Mouse (Mus musculus) spleen, adult 10 weeks (tissue): ENCODE results near the gene Slc45a3. TPM values are rescaled to one million over a fixed set of nuclear protein-coding genes. Genes with fewer than 3 reads are reported as not detected.

Experiments
- polyA plus RNA-seq: library from polyadenylated mRNA; stranded (reverse); fragments of 350-450 nt; fragmentation: Illumina TruSeq; extraction: RNeasy Lipid Tissue Mini Kit (QIAGEN cat#74804); gene quantifications from one replicate; pipeline ENCODE4 v1.2.3, GENCODE M21; 2015; ENCODE audit warnings: low replicate concordance; ENCODE audit not compliant: insufficient read depth

Slc45a3 gene
- 11.6 TPM for polyA plus RNA-seq

DNA sequence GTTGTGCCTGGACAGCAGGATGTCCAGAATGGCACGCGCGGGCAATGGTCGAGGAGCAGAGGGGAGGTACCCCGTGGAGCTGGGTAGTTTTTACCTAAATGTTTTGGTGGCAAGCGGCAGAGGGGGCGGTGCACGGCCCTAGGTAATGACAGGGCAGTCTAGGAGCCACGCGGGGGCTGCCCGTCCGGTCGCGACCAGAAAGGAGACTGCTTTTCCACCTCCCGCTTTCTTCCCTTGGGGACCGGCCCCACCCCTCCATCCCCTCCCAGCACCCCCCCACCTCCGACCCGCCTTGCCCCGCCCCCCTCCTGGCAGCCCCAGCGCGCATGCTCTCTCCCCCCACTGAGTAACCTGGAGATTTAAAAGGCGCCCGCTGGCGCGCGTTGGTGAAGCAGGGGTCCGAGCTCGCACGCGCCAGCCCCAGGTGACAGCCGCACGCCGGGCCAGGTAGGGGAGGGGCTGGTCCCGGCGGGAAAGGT, at the start of gene Slc45a3:
Gene Slc45a3, plus strand, starts transcription at position 362 of the 479 bp plus-strand sequence.

GRCm38 (mm10) chr1:132007282-132007815, 44.6 kb downstream of the Slc45a3 start, which contains the start of gene Elk4:
Gene Elk4, plus strand, starts transcription at chr1:132007607.

Other genes with a start within 250 kb of the Slc45a3 start
- gene Slc26a9, start 218.9 kb upstream of the Slc45a3 start, polyA plus RNA-seq = not detected
- gene Pm20d1, start 165.6 kb upstream of the Slc45a3 start, polyA plus RNA-seq = 0.12 TPM
- gene Slc41a1, start 135.5 kb upstream of the Slc45a3 start, polyA plus RNA-seq = 16.6 TPM
- gene Rab29, start 95.7 kb upstream of the Slc45a3 start, polyA plus RNA-seq = 35.4 TPM
- 80.9 TPM for gene Nucks1, start 52.4 kb upstream of the Slc45a3 start, polyA plus RNA-seq
- 145 TPM for gene Elk4, start 44.6 kb downstream of the Slc45a3 start, polyA plus RNA-seq
- gene Mfsd4a, start 105.1 kb downstream of the Slc45a3 start, polyA plus RNA-seq = 0.75 TPM
- gene Cdk18, start 176.7 kb downstream of the Slc45a3 start, polyA plus RNA-seq = 0.39 TPM
- gene Lemd1, start 228.5 kb downstream of the Slc45a3 start, polyA plus RNA-seq = not detected
- gene AC124108.1, start 228.5 kb downstream of the Slc45a3 start, polyA plus RNA-seq = not detected